Mouse (Mus musculus): ENCODE data around the gene Aldh18a1. TPM values are rescaled to one million over a fixed set of nuclear protein-coding genes. Genes with fewer than 3 reads are reported as not detected.
"Not testable (repeated sequence)": the region's sequence is repeated elsewhere in the genome, so short reads cannot be mapped to it uniquely, and the experiment has no call there.

Aldh18a1 gene
- 96.0 and 100 TPM in 2 replicates for polyA plus RNA-seq (2016; fragmentation: Nextera tagmentation; extraction: Ambion mirVana)

DNA sequence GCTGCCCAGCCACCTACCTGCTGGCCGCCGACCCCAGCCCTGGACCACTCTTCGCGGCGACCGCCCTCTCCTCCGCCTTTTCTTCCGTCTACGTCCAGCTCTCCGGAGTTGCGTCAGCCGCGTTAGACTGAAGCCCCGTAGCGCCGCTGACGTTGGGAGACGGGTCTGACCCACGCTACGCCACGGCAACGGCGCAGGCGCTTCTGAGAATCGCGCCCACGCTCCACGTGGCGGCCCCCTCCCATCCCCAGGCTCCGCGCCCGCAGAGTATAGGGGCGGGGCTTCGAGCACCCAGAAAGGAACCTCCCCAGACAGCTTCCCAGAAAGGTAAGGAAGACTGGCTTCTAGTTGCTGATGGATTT, at the start of gene Aldh18a1:
TSS of gene Aldh18a1 (minus strand) at position 171 of the 362 bp plus-strand sequence.
- peak within 1 kb of the TSS; percentile 77 for H3K27ac ChIP-seq (replicated peaks)
- peaks cover 22% of the 10 kb centered on the region for H3K4me1 ChIP-seq
- H3K9ac ChIP-seq (replicated peaks), result peak within 1 kb of the TSS; percentile 83
- H3K9me3 ChIP-seq, result no peaks in the 10 kb centered on the region
- H3K27me3 ChIP-seq, result no peaks in the 10 kb centered on the region
- peak within 1 kb of the TSS; percentile 91 for H3K4me3 ChIP-seq
- under 1% methylated on average over 34 of the region's 34 CpGs for WGBS
- peak within 1 kb of the TSS; percentile 81 for H3K4me2 ChIP-seq (replicated peaks)
- peaks cover 6% of the 10 kb centered on the region; the same call in 1 of the 2 replicates for H3K36me3 ChIP-seq
- ATAC-seq (ENCODE audit: low FRiP score, low read depth), result peak; percentile 91

DNA sequence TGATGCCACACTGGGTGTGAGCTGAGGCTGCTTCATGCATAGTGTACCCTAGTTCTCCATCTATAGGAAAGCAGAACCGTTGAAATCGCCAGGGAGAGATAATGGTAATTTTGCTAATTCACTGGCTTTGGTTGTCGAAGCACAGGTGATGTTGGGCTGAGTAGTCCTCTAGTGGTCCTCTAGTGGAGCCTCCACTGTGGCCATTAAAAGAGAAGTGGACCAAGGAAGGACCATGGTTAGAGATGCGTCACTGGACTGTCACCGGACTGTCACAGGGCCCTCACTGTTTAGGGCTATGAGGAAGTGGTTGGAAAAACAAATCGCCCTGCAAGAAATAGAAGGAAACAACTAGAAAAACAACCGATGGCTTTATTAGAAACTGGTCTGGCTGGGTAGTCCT, 49.3 kb upstream of the Aldh18a1 start:
- H3K4me1 ChIP-seq, result no peaks in the 10 kb centered on the region
- ATAC-seq (ENCODE audit: low FRiP score, low read depth), result no peak
- 87% methylated on average over 7 of the region's 7 CpGs for WGBS
- no peaks in the 10 kb centered on the region for H3K9me3 ChIP-seq
- H3K4me2 ChIP-seq (replicated peaks), result no peak overlapping the region
- H3K4me3 ChIP-seq, result no peak overlapping the region
- no peak overlapping the region for H3K27ac ChIP-seq (replicated peaks)
- H3K27me3 ChIP-seq, result no peaks in the 10 kb centered on the region
- H3K9ac ChIP-seq (replicated peaks), result no peak overlapping the region
- no peaks in the 10 kb centered on the region for H3K36me3 ChIP-seq

DNA sequence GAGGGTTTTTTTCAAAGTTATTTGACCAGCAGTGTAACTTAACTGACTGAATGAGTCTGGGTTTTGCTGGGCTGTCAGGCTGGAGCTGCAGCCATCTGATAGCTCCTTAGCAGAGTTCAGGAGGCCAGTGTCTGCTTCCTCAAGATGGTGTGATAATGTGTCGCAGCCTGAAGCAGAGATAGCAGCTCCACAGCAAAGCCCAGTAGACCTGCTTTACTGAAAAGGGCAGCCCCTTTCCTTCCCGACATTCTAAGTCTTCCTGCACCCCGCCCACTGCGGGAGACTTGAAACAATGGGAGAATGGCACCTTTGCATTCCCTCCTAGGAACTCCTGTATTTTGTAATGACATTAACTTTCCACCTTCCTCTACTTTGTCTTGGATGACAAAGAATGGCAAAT, 48.8 kb upstream of the Aldh18a1 start:
- H3K27ac ChIP-seq (replicated peaks), result no peak overlapping the region
- no peaks in the 10 kb centered on the region for H3K9me3 ChIP-seq
- no peak overlapping the region for H3K4me3 ChIP-seq
- H3K4me1 ChIP-seq, result no peaks in the 10 kb centered on the region
- no peak for ATAC-seq (ENCODE audit: low FRiP score, low read depth)
- no peaks in the 10 kb centered on the region for H3K36me3 ChIP-seq
- no peak overlapping the region for H3K9ac ChIP-seq (replicated peaks)
- H3K27me3 ChIP-seq, result no peaks in the 10 kb centered on the region
- WGBS, result 70% methylated on average over 4 of the region's 4 CpGs
- no peak overlapping the region for H3K4me2 ChIP-seq (replicated peaks)

DNA sequence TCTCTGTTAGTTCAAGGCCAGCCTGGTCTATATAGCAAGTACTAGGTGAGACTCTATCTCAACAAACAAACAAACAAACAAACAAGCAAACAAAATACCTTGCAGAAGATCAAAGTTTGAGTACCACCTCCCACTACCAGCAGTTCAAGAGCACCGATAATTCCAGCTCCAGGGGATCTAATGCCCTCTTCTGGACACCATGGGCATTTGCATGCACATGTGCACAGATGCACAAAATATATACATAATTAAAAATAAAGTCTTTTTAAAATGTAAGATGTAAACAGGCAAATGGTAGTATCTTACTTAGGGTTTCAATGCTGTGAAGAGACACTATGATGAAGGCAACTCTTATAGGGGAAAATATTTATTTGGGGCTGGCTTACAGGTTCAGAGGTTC, 44.9 kb upstream of the Aldh18a1 start:
- no peak overlapping the region for H3K4me2 ChIP-seq (replicated peaks)
- H3K9me3 ChIP-seq, result no peaks in the 10 kb centered on the region
- H3K9ac ChIP-seq (replicated peaks), result no peak overlapping the region
- H3K4me1 ChIP-seq, result no peaks in the 10 kb centered on the region
- H3K27ac ChIP-seq (replicated peaks), result no peak overlapping the region
- no peak overlapping the region for H3K4me3 ChIP-seq
- no peaks in the 10 kb centered on the region for H3K27me3 ChIP-seq
- 73% methylated on average over 1 of the region's 1 CpGs for WGBS
- ATAC-seq (ENCODE audit: low FRiP score, low read depth), result no peak
- no peaks in the 10 kb centered on the region for H3K36me3 ChIP-seq

DNA sequence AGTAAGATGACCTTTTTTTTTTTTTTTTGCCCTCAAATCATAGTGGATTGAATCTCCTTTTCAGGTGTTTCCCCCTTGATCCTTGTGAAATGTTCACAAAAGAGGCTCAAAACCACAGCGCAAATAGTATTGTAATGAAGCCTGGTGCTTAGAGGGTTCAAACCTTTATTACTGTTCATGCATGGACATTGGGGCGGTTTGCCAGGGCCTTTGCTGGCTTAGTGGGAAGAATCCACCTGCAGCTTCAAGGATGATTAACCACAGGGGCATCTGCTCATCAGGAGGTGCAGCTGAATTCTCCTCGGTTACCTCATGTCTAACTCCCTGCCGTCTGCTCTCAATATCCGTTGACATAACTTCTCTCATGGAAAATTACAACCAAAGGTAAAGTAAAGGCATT, 44.4 kb upstream of the Aldh18a1 start:
- 82% methylated on average over 5 of the region's 5 CpGs for WGBS
- no peak for ATAC-seq (ENCODE audit: low FRiP score, low read depth)
- Histone ChIP-seq H3K9ac (replicated peaks) (no peak overlapping the region), H3K9me3 (no peaks in the 10 kb centered on the region), H3K27me3 (no peaks in the 10 kb centered on the region), H3K27ac (replicated peaks) (no peak overlapping the region), H3K4me2 (replicated peaks) (no peak overlapping the region), H3K36me3 (no peaks in the 10 kb centered on the region), H3K4me3 (no peak overlapping the region), H3K4me1 (no peaks in the 10 kb centered on the region)

DNA sequence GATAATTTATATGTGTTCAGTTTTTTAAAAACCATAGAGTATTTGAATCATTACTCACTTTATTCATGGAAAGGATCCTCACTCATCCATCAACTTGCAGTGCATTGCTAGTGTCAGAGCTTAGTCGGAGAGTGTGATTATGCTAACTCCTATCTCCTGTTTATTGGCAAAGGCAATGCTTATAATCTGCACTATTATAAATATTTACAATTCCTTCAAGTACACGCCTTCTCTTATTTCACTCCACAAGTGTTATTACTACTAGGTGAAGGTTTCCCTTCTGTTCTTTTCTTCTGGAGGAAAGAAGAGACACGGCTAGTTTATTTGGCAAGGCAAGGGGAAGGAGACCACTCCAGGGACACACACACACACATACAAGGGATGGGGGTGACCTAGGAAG, 43.9 kb upstream of the Aldh18a1 start:
- 92% methylated on average over 3 of the region's 3 CpGs for WGBS
- Histone ChIP-seq H3K9me3 (no peaks in the 10 kb centered on the region), H3K4me2 (replicated peaks) (no peak overlapping the region), H3K36me3 (no peaks in the 10 kb centered on the region), H3K27ac (replicated peaks) (no peak overlapping the region), H3K9ac (replicated peaks) (no peak overlapping the region), H3K4me3 (no peak overlapping the region), H3K27me3 (no peaks in the 10 kb centered on the region), H3K4me1 (no peaks in the 10 kb centered on the region)
- no peak for ATAC-seq (ENCODE audit: low FRiP score, low read depth)

DNA sequence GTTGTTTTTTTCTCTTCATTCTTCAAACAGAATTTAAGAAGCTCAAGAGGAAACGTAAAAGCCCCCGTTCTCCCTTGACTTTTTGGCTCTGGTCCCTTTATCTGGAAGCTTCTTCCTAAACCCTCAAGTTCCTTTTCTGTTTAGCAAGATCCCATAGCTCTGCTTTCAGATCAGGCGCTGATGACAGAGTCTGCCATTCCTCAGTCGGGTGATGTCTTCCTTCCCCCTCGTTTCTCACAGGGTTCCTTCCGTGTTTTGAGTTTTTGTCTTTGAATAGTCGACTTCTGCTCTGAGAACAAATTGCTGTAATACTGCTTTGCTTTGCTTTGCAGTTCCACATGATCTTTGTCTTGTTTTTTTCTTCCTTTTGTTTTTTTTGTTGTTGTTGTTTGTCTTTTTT, 42.3 kb upstream of the Aldh18a1 start:
- H3K9ac ChIP-seq (replicated peaks), result no peak overlapping the region
- 83% methylated on average over 7 of the region's 7 CpGs for WGBS
- H3K27ac ChIP-seq (replicated peaks), result no peak overlapping the region
- no peak overlapping the region for H3K4me3 ChIP-seq
- H3K36me3 ChIP-seq, result no peaks in the 10 kb centered on the region
- H3K4me2 ChIP-seq (replicated peaks), result no peak overlapping the region
- H3K9me3 ChIP-seq, result no peaks in the 10 kb centered on the region
- H3K27me3 ChIP-seq, result no peaks in the 10 kb centered on the region
- H3K4me1 ChIP-seq, result no peaks in the 10 kb centered on the region
- no peak for ATAC-seq (ENCODE audit: low FRiP score, low read depth)

DNA sequence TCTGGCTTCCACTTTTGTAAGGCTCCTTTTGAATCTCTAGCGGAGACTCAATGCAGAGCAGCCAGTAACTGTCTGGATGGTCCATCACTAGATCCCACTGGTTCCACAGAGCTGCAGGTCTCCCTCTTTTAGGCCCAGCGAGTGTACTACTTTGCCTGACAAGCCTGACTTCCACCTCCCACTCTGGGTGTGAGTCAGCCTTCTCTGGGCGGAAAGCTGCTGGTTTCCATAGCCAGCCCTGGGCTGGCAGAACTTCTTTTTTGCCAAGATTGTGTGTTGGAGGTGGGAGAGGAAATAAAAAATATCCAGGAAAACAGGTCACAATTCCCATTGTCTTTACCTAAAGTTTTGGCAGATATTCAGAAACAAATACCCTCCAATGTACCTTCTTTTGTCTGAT, 41.8 kb upstream of the Aldh18a1 start:
- no peak for ATAC-seq (ENCODE audit: low FRiP score, low read depth)
- 89% methylated on average over 3 of the region's 3 CpGs for WGBS
- Histone ChIP-seq H3K4me1 (no peaks in the 10 kb centered on the region), H3K27me3 (no peaks in the 10 kb centered on the region), H3K36me3 (no peaks in the 10 kb centered on the region), H3K9me3 (no peaks in the 10 kb centered on the region), H3K4me2 (replicated peaks) (no peak overlapping the region), H3K9ac (replicated peaks) (no peak overlapping the region), H3K4me3 (no peak overlapping the region), H3K27ac (replicated peaks) (no peak overlapping the region)

DNA sequence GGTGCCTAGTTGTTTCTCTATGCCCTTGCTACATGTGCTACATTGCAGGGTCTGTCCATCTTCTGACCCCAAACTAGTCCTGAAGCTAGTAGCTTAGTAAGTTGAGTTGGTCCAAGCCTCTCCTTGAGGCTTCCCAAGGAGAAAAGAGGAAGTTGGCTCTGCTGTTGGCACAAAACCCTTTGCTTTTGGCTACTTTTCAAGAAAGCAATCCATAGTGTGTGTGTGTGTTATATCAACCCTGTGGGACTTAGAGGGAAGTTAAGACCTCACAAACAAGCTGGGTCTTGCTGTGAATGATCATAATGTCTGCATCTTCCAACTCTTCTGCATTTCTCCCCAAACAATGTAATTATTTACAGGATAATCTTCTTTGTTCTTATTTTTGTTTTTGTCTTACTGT, 40.7 kb upstream of the Aldh18a1 start:
- H3K36me3 ChIP-seq, result no peaks in the 10 kb centered on the region
- no peaks in the 10 kb centered on the region for H3K9me3 ChIP-seq
- H3K4me2 ChIP-seq (replicated peaks), result no peak overlapping the region
- no peaks in the 10 kb centered on the region for H3K4me1 ChIP-seq
- no peak overlapping the region for H3K4me3 ChIP-seq
- H3K9ac ChIP-seq (replicated peaks), result no peak overlapping the region
- H3K27me3 ChIP-seq, result no peaks in the 10 kb centered on the region
- no peak for ATAC-seq (ENCODE audit: low FRiP score, low read depth)
- no peak overlapping the region for H3K27ac ChIP-seq (replicated peaks)

DNA sequence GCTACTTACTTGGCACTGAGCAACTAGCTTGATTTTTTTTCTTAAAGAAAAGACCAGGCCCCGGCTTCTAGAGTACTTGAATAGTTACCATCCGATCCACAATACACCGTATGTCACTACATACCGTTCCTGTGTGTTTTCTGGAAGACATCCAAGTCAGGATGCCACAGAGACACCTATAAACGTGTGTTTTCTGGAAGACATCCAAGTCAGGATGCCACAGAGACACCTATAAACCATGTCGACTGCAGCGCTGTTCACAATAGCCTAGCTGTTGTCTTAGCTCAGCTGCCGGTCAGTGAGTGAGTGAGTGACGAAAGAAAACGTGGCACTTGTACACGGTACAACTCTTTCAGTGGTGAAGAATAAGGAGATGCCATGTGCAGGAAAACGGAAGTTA, 37.7 kb upstream of the Aldh18a1 start:
- ATAC-seq (ENCODE audit: low FRiP score, low read depth), result no peak
- 80% methylated on average over 12 of the region's 12 CpGs for WGBS
- Histone ChIP-seq H3K36me3 (no peaks in the 10 kb centered on the region), H3K4me3 (no peak overlapping the region), H3K27ac (replicated peaks) (no peak overlapping the region), H3K27me3 (no peaks in the 10 kb centered on the region), H3K4me1 (no peaks in the 10 kb centered on the region), H3K9ac (replicated peaks) (no peak overlapping the region), H3K9me3 (no peaks in the 10 kb centered on the region), H3K4me2 (replicated peaks) (no peak overlapping the region)

DNA sequence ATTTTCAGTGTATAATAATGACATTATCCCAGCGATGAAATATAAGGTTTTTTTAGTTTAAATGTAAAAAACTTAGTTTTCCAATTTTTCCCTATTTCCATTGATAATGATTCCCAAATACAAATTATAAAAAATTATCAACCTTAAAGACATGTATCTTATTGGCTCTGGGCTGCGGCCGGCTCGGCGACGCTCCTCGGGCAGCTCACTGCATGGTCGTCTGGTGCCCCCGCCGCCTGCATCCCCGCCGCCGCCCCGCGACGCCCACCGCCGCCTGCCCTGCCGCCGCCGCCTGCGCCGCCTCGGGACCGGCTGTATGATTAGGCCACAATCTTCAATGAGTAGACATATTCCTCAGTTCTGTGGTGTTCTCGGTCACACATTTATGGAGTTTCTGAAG, 33.4 kb upstream of the Aldh18a1 start:
- not testable (repeated sequence) for H3K36me3 ChIP-seq; H3K9ac ChIP-seq (replicated peaks); H3K4me2 ChIP-seq (replicated peaks); H3K27ac ChIP-seq (replicated peaks); H3K27me3 ChIP-seq; H3K4me1 ChIP-seq; H3K9me3 ChIP-seq; H3K4me3 ChIP-seq
- 56% methylated on average over 17 of the region's 26 CpGs for WGBS
- peak; percentile 72; the same call in 1 of the 2 replicates for ATAC-seq (ENCODE audit: low FRiP score, low read depth)

DNA sequence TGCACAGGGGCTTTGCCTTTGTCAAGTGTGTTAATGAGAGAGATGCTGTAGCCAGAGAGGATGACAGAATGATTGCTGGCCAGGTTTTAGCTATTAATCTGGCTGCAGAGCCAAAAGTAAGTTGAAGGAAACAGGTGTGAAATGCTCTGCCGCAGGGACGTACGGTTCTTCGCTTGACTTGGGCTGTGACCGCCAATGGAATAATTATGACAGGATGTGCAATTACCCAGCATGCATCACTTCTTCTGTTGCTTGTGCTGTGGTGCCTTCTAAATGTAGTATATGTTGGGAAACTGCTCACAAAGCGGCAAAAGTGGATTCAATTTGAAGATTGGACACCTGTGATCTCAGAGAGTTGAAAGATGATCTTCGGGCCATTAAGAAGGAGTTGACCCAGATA, 27.8 kb upstream of the Aldh18a1 start:
- H3K4me1 ChIP-seq, result peaks cover 5% of the 10 kb centered on the region
- no peaks in the 10 kb centered on the region for H3K27me3 ChIP-seq
- ATAC-seq (ENCODE audit: low FRiP score, low read depth), result no peak
- no peak overlapping the region for H3K4me3 ChIP-seq
- H3K9ac ChIP-seq (replicated peaks), result no peak overlapping the region
- no peak overlapping the region for H3K4me2 ChIP-seq (replicated peaks)
- no peaks in the 10 kb centered on the region for H3K9me3 ChIP-seq
- H3K36me3 ChIP-seq, result no peaks in the 10 kb centered on the region
- no peak overlapping the region for H3K27ac ChIP-seq (replicated peaks)
- WGBS, result 93% methylated on average over 7 of the region's 7 CpGs

DNA sequence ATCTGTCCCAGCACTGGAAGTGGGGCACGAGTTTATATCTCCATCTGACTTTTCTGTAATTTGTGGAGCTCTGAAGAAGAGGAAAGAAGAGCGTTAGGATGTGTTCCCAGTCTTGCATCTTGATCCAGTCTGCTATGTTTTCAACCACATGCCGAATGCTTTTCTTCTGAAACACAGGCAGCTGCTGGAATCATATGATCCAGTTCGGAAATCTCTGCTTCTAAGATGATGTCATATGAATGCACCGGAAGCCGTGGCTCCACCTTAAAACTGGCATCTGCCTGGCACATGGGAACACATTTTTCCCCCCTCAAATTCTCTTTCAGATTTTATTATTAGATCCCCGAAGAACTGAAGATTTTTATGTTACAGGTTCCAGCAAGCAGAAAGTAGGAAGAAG, 26.5 kb upstream of the Aldh18a1 start:
- peaks cover 9% of the 10 kb centered on the region for H3K4me1 ChIP-seq
- WGBS, result 85% methylated on average over 7 of the region's 7 CpGs
- no peak overlapping the region for H3K9ac ChIP-seq (replicated peaks)
- H3K9me3 ChIP-seq, result no peaks in the 10 kb centered on the region
- no peak overlapping the region for H3K27ac ChIP-seq (replicated peaks)
- H3K36me3 ChIP-seq, result 0 out of 2 replicates have a peak, but pooled peaks cover under 1% of the 10 kb centered on the region
- no peak for ATAC-seq (ENCODE audit: low FRiP score, low read depth)
- H3K4me2 ChIP-seq (replicated peaks), result no peak overlapping the region
- no peaks in the 10 kb centered on the region for H3K27me3 ChIP-seq
- no peak overlapping the region for H3K4me3 ChIP-seq
